Mouse (Mus musculus) telencephalon, adult 2 months (tissue): ENCODE data around the gene Maff.

ENCODE experiments used
- DNase-seq: peaks from one replicate; pipeline ENCODE4 v3.0.0-alpha.2; 2011; ENCODE audit warnings: low read depth, low spot score

Maff gene

GRCm38 (mm10) chr15:79361023-79361422, 14.6 kb downstream of the Maff start:
- DNase-seq: no peak

DNA sequence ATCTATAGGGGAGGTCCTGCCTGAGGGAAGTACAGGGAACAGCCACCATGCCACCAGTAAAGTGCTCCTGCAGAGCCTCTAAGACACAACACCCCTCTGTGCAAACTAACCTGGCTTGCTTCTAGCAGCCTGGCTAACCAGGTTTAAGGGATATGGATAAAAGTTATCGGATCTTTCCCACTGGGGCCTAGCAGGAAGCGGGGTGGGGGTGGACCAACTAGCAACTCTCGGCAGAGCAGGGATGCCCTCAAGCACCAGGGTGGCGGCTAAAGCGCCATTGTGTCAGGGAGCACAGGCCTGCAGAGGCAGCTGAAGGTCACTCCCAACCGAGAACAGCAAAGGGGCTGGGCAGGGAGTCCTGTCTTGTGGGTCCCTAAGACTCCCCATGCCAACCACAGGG, 17.7 kb downstream of the Maff start:
- DNase-seq: no peak

- DNase-seq: no peak
These were observed 18.6 kb downstream of the Maff start for GRCm38 (mm10) chr15:79365068-79365467.

DNA sequence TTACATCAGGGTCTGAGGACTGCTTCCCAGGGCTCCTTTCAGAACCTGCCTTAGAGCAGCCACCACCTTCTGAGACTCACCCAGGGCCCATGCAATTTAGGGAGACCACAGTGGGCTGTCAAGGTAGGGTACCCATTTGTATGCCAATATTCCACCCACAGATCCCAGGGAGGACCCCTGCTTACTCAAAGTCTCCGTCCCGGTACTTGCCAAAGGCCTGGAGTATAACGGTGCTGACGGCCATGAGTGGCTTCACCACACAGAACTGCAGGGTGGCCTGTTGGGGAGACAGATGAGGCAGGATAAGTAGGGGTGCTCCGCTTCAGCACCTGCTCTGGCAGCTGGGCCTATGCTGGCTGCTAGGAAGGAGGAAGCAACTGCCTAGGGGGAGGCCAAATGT, 20.0 kb downstream of the Maff start:
- DNase-seq: no peak

GRCm38 (mm10) chr15:79368313-79368811, 21.9 kb downstream of the Maff start:
- no peak for DNase-seq

GRCm38 (mm10) chr15:79368861-79369440, 22.5 kb downstream of the Maff start:
- DNase-seq: no peak

DNA sequence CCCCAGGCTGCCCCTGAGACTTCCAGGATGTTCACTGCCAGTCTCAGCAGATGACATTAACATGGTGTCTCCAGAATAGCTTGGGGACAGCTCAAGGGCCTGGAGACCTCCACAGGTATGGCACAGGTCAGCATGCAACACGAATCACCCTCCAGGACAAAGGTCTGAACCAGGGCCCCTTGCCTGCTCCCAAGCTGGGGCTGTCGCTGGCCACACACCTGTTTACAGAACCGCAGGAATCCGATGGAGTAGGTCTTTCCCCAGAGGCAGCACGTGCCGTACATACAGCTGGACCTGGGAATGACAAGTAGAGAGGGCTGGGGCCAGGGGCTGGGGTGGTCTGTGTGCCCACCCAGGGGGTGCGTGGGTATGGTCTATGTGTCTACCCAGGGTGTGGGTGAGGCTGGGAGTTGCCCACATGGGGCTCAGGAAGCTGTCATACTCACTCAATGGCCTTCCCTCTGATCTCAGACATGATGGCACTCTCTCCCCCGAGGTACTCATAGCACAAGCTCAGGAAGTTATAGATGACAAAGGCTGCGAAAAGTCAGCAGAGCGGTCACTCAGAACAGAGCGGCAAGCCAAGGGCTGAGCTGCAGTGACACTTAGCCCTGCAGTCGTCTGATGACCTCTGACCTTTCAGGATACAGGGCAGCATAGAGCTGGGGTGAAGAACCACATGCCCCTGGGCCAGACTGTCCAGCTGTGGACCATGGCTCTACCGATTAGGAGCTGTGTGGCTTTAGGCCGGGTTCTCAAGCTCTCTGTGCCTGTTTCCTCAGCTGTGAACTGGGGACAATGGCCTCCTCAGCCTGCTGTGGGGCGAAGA, 23.2 kb downstream of the Maff start:
- no peak for DNase-seq

DNA sequence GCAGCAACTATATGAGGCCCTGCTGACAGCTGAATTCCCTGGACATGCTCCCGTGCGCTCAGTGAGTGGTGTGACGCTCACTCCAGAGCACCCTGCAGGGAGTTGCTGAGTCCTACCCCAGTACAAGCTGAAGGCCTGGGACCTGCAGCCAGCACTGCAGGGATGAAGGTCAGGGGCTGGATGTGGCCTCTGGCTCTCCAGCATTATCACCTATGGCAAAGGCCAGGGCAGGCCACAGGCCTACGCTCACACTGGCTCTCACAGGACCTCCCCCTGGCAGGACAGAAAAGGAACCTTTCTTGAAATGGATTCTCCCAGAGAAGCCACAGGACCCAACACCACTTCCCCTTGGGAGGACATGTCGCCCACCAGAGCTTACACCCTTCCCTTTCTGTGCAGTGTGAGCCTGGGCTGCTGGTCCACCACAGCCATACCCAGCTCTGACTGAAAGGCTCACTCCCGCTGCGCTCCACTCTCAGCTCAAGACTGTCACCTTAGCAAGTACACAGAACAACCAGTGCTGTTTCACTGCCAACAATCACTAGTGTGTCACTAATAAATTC, 23.9 kb downstream of the Maff start:
- no peak for DNase-seq

GRCm38 (mm10) chr15:79374760-79375159, 28.3 kb downstream of the Maff start:
- DNase-seq: no peak

- DNase-seq: no peak
These were observed 31.3 kb downstream of the Maff start for GRCm38 (mm10) chr15:79377681-79378080.

GRCm38 (mm10) chr15:79378608-79379007, 32.2 kb downstream of the Maff start:
- no peak for DNase-seq

GRCm38 (mm10) chr15:79379658-79380057, 33.2 kb downstream of the Maff start:
- no peak for DNase-seq

- DNase-seq: peak; percentile 89
These were observed 34.3 kb downstream of the Maff start for GRCm38 (mm10) chr15:79380468-79381444.

- no peak for DNase-seq
These were observed 35.2 kb downstream of the Maff start for GRCm38 (mm10) chr15:79381644-79382043.

DNA sequence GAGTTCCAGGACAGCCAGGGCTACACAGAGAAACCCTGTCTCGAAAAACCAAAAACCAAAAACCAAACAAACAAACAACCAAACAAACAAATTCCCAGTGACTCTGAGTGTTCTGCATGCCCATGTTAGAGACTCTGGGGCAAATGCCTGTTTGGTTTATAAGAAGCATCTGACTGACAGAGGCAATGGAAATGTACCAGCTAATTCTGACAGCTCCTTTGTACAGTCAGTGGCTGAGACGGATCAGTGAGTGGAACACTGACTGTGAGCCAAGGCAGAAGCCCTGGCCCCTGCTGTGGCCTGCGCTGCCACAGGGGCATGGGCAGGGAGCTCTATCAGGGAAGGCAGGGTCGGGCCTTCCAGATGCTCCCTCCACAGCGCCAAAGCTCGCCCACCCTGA, 40.7 kb downstream of the Maff start:
- DNase-seq: no peak

- DNase-seq: no peak
These were observed 41.2 kb downstream of the Maff start for GRCm38 (mm10) chr15:79387611-79388010.

- DNase-seq: no peak
These were observed 41.8 kb downstream of the Maff start for GRCm38 (mm10) chr15:79388171-79388570.

- DNase-seq: no peak
These were observed 44.0 kb downstream of the Maff start for GRCm38 (mm10) chr15:79390434-79390833.

DNA sequence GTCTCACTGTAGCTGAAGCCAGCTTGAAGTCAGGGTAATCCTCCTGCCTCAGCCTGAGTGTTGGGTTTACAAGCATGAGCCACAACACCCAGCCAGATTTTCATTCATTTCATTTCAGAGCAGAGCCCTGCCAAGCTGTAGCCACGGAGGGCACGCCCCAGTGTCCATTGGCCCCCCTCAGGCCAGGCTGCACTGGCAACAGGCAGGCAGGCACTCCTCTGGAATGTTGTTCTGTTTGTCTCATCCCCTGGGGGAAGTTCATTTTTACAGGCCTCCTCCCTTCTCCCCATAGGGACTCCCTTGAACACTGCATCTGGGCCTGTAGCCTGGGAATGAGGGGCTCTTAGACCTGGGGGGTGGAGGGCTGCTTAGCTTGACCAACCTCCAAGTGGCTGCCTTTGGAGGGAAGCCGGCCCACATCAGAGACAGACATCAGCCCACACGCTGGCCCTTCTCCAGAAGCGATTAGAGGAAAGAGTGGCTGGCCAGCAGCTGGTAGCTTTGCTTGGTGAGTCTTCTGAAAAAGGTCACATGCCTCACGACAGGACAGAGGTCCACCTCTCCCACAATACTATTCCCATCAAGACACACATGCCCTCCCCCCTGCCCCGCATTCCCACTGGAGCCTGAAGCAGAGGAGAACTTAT, 45.1 kb downstream of the Maff start:
- no peak for DNase-seq

DNA sequence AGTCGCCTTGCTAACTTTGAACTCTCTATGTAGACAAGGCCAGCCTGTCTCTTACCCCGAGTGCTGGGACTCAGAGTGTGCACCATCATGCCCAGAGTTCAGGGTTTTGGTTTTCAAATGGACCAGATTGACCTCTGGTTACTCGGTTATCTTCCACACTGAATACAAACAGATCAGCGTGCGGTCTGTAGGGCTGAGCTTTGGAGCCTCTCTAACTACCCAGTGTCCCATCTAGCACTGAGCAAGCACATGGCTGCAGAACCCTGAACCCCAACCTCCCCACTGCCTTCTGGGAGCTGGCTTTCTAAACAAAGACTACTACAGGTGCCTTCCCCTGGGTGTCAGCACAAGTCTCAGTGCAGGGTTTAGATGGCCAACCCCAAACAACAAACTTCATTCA, 46.1 kb downstream of the Maff start:
- DNase-seq: no peak

- no peak for DNase-seq
These were observed 46.7 kb downstream of the Maff start for GRCm38 (mm10) chr15:79393101-79393500.
